8 mouse cellular contexts compared by ENCODE assay signal in the genomic region with DNA sequence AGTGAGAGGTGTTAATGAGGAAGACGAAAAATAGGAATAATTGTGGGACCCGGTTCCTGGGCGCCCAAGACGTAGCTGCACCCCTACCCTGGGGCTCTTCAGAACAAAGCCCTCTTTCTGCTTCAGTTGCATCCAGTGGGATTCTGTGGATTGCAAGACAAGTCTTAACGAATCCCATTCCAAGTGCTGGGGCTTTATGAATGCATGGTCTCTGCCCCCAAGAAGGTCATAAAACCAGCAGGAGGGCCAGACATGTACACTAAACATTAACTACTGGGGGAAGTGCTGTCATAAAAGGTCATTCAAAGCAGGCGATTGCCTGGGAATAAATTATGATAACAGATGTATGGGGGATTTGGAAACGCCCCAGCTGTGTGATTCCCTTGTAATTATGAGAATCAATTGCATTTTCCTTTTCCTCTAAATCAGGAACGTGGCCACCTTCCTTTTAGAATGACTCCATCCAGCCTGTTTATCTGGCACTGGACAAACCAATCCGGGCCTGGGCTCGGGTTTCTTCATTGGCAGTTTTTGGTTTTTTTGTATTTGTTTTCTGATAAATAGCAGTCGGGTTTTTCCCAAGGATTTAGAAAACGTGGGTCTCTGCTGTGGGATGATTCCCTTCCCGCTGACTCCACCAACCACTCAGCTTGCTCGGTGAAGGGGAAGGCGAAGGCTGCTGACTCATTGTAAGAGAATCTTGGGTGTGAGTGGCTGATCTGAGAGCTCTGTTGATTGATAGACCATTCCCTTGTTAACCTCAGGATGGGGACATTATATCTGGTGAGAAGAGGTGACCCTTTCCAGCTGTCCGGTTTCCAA. TPM values are rescaled to one million over a fixed set of nuclear protein-coding genes. Genes with fewer than 3 reads are reported as not detected.
DNase-seq lines count a peak whose midpoint lies in the region; ATAC-seq lines count a peak whose summit lies in the region.

No protein-coding gene starts in this region.

- intact Hi-C loops in heart, postnatal 36 days (cut with DNase I) = no loop called here

- H3K4me3 ChIP-seq in heart, embryonic 12.5 days = no peak overlapping the region
- H3K4me3 ChIP-seq in hindbrain, embryonic 13.5 days = peak overlapping the region; percentile 25
- peak overlapping the region; percentile 24; the same call in 1 of the 2 replicates for H3K4me3 ChIP-seq in liver, embryonic 15.5 days (replicated peaks)

- WGBS in heart, embryonic 12.5 days = 40% methylated on average over 16 of the region's 16 CpGs
- 28% methylated on average over 16 of the region's 16 CpGs for WGBS in hindbrain, embryonic 13.5 days
- WGBS in liver, embryonic 15.5 days (ENCODE audit: insufficient replicate concordance) = 38% methylated on average over 16 of the region's 16 CpGs

- peaks cover 22% of the 10 kb centered on the region for H3K4me1 ChIP-seq in heart, embryonic 12.5 days (replicated peaks)
- H3K4me1 ChIP-seq in hindbrain, embryonic 13.5 days (replicated peaks) = peaks cover 23% of the 10 kb centered on the region
- peaks cover 27% of the 10 kb centered on the region for H3K4me1 ChIP-seq in liver, embryonic 15.5 days (replicated peaks)

- 0 out of 2 replicates have a peak, but pooled peaks have one; percentile 4 for ATAC-seq in heart, embryonic 12.5 days (ENCODE audit: insufficient number of reproducible peaks, low FRiP score)
- peak; percentile 44 for ATAC-seq in hindbrain, embryonic 13.5 days (ENCODE audit: low FRiP score)
- ATAC-seq in liver, embryonic 15.5 days (ENCODE audit: insufficient read depth) = no peak

- H3K9ac ChIP-seq in heart, embryonic 12.5 days = no peak overlapping the region
- peak overlapping the region; percentile 55 for H3K9ac ChIP-seq in hindbrain, embryonic 13.5 days
- no peak overlapping the region for H3K9ac ChIP-seq in liver, embryonic 15.5 days

- no peak for DNase-seq in heart, postnatal 36 days
- DNase-seq in adrenal gland, postnatal 10 days = peak; percentile 46
- no peak for DNase-seq in urinary bladder, adult 18-20 months (ENCODE audit: low spot score in 2 of 2)
- no peak for DNase-seq in ovary, postnatal 14 days (ENCODE audit: low spot score)
- no peak for DNase-seq in cerebellum, adult 8-10 months

- H3K27ac ChIP-seq in heart, embryonic 12.5 days (ENCODE audit: poor library complexity, severe bottlenecking) = no peak overlapping the region
- peak overlapping the region; percentile 92 for H3K27ac ChIP-seq in hindbrain, embryonic 13.5 days
- no peak overlapping the region for H3K27ac ChIP-seq in liver, embryonic 15.5 days (replicated peaks)

- H3K9me3 ChIP-seq in heart, embryonic 12.5 days (replicated peaks) = no peaks in the 10 kb centered on the region
- H3K9me3 ChIP-seq in hindbrain, embryonic 13.5 days = no peaks in the 10 kb centered on the region
- H3K9me3 ChIP-seq in liver, embryonic 15.5 days (replicated peaks) = no peaks in the 10 kb centered on the region

- H3K4me2 ChIP-seq in heart, embryonic 12.5 days = peak overlapping the region; percentile 57
- H3K4me2 ChIP-seq in hindbrain, embryonic 13.5 days = peak overlapping the region; percentile 54
- peak overlapping the region; percentile 55 for H3K4me2 ChIP-seq in liver, embryonic 15.5 days

- H3K27me3 ChIP-seq in heart, embryonic 12.5 days (replicated peaks) = no peaks in the 10 kb centered on the region
- no peaks in the 10 kb centered on the region for H3K27me3 ChIP-seq in hindbrain, embryonic 13.5 days
- H3K27me3 ChIP-seq in liver, embryonic 15.5 days = no peaks in the 10 kb centered on the region

- H3K36me3 ChIP-seq in heart, embryonic 12.5 days = no peaks in the 10 kb centered on the region
- H3K36me3 ChIP-seq in hindbrain, embryonic 13.5 days = no peaks in the 10 kb centered on the region
- no peaks in the 10 kb centered on the region for H3K36me3 ChIP-seq in liver, embryonic 15.5 days (replicated peaks)

RNA-seq across cellular contexts. Expression of gene Moap1, which starts 12.5 kb away (rescaled TPM):
- polyA plus RNA-seq in heart, embryonic 12.5 days (2016; fragmentation: Nextera tagmentation; extraction: Ambion mirVana) = 17.4 and 18.6 TPM in 2 replicates
- 1 to 10 TPM; 7.6 to 7.7 TPM for total RNA-seq in heart, postnatal 36 days (2021)
- total RNA-seq in adrenal gland, postnatal 10 days (2021) = 1 to 10 TPM; 6.4 to 9.2 TPM
- polyA plus RNA-seq in hindbrain, embryonic 13.5 days (2015; fragmentation: Nextera tagmentation; extraction: Ambion mirVana) = 51.7 and 54.3 TPM in 2 replicates
- polyA plus RNA-seq in liver, embryonic 15.5 days (2015; fragmentation: Nextera tagmentation; extraction: Ambion mirVana) = 7.6 and 8.4 TPM in 2 replicates

RNA-seq across cellular contexts. Expression of gene Tmem251, which starts 12.6 kb away (rescaled TPM):
- 7.1 and 8.2 TPM in 2 replicates for polyA plus RNA-seq in heart, embryonic 12.5 days (2016; fragmentation: Nextera tagmentation; extraction: Ambion mirVana)
- 1 to 10 TPM; 3.7 to 3.9 TPM for total RNA-seq in heart, postnatal 36 days (2021)
- 1 to 10 TPM; 4.6 to 5.1 TPM for total RNA-seq in adrenal gland, postnatal 10 days (2021)
- 11.5 and 12.2 TPM in 2 replicates for polyA plus RNA-seq in hindbrain, embryonic 13.5 days (2015; fragmentation: Nextera tagmentation; extraction: Ambion mirVana)
- 5.6 and 5.7 TPM in 2 replicates for polyA plus RNA-seq in liver, embryonic 15.5 days (2015; fragmentation: Nextera tagmentation; extraction: Ambion mirVana)

RNA-seq across cellular contexts. Expression of gene Itpk1, which starts 26.3 kb away (rescaled TPM):
- polyA plus RNA-seq in heart, embryonic 12.5 days (2016; fragmentation: Nextera tagmentation; extraction: Ambion mirVana) = 5.5 and 6.9 TPM in 2 replicates
- total RNA-seq in heart, postnatal 36 days (2021) = 1 to 10 TPM; 6.8 to 8.8 TPM
- 10 to 100 TPM; 98.3 to 99.2 TPM for total RNA-seq in adrenal gland, postnatal 10 days (2021)
- 23.0 and 23.4 TPM in 2 replicates for polyA plus RNA-seq in hindbrain, embryonic 13.5 days (2015; fragmentation: Nextera tagmentation; extraction: Ambion mirVana)
- 4.0 and 5.2 TPM in 2 replicates for polyA plus RNA-seq in liver, embryonic 15.5 days (2015; fragmentation: Nextera tagmentation; extraction: Ambion mirVana)

RNA-seq across cellular contexts. Expression of gene Gm28051, which starts 26.6 kb away (rescaled TPM):
- not detected in 2 replicates for polyA plus RNA-seq in heart, embryonic 12.5 days (2016; fragmentation: Nextera tagmentation; extraction: Ambion mirVana)
- not detected for total RNA-seq in heart, postnatal 36 days (2021)
- not detected for total RNA-seq in adrenal gland, postnatal 10 days (2021)
- not detected in 2 replicates for polyA plus RNA-seq in hindbrain, embryonic 13.5 days (2015; fragmentation: Nextera tagmentation; extraction: Ambion mirVana)
- not detected in 2 replicates for polyA plus RNA-seq in liver, embryonic 15.5 days (2015; fragmentation: Nextera tagmentation; extraction: Ambion mirVana)

RNA-seq across cellular contexts. Expression of gene Gon7, which starts 26.6 kb away (rescaled TPM):
- 24.4 and 25.2 TPM in 2 replicates for polyA plus RNA-seq in heart, embryonic 12.5 days (2016; fragmentation: Nextera tagmentation; extraction: Ambion mirVana)
- 1 to 10 TPM; 9.3 to 9.4 TPM for total RNA-seq in heart, postnatal 36 days (2021)
- 10 to 100 TPM; 12.7 to 12.9 TPM for total RNA-seq in adrenal gland, postnatal 10 days (2021)
- polyA plus RNA-seq in hindbrain, embryonic 13.5 days (2015; fragmentation: Nextera tagmentation; extraction: Ambion mirVana) = 53.2 and 55.3 TPM in 2 replicates
- polyA plus RNA-seq in liver, embryonic 15.5 days (2015; fragmentation: Nextera tagmentation; extraction: Ambion mirVana) = 12.7 and 12.8 TPM in 2 replicates
